Mouse (Mus musculus) effector memory CD4-positive, alpha-beta T cell, adult 5 months (primary cell): Measurements from ENCODE around the gene Tlr8. TPM values are rescaled to one million over a fixed set of nuclear protein-coding genes. Genes with fewer than 3 reads are reported as not detected.

Experiments used
- polyA plus RNA-seq: library from polyadenylated mRNA; unstranded; fragments of 100-300 nt; shearing (Covaris generic); gene quantifications from one replicate; pipeline ENCODE4 v1.2.1, GENCODE M21; 2017

Gene Tlr8
- polyA plus RNA-seq, result not detected

GRCm38 (mm10) chrX:167264086-167264485 lies at the start of gene Tlr8:
Tlr8 (minus strand) TSS chrX:167264329.

GRCm38 (mm10) chrX:167208978-167209754 lies 55.0 kb downstream of the Tlr8 start, which contains the start of gene Tmsb4x:
Tmsb4x (minus strand) TSS chrX:167209315.

Other genes with a start within 250 kb of the Tlr8 start
- 13,536 TPM for gene Tmsb4x, start 55.0 kb downstream of the Tlr8 start, polyA plus RNA-seq
- gene Tlr7, start 66.2 kb upstream of the Tlr8 start, polyA plus RNA-seq, result 0.26 TPM
- 44.0 TPM for gene Prps2, start 118.4 kb upstream of the Tlr8 start, polyA plus RNA-seq